ENCODE assay signal across 19 mouse cellular contexts in the genomic region with DNA sequence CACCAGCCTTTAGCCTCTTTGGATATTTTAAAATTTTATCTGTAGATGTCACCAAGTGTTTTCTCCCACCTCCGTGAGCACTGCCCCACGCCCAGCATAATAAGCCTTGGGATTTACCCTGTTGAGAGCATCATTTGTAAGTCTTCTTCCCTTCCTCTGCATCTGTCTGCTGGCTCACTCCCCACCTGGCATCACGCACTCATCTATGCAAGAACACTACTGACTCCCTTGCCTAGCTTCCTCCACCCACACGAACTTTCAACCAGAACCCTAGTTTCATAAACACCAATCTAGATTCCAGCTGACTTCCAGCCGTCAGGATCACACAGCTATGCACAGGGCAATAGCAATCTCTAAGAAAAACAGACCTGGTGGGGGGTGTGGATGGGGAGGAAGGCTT.
"Had no signal": no experiment of that assay in that cellular context is flagged by ENCODE, and none has a peak within 500 bp of the region (broad histone marks: within the 10 kb centered on the region; RNA-seq: fewer than 3 reads in every experiment).

No protein-coding gene starts in this region.

- H3K36me3 ChIP-seq: limb, embryonic 10.5 days; limb, embryonic 13.5 days; liver, embryonic 12.5 days; liver, embryonic 15.5 days; lung, embryonic 15.5 days had no signal

- H3K4me1 ChIP-seq: limb, embryonic 10.5 days; limb, embryonic 13.5 days; liver, embryonic 12.5 days; liver, embryonic 15.5 days; lung, embryonic 15.5 days had no signal

- H3K9ac ChIP-seq: limb, embryonic 13.5 days; liver, embryonic 12.5 days; liver, embryonic 15.5 days; lung, embryonic 15.5 days had no signal

- H3K9me3 ChIP-seq: limb, embryonic 10.5 days; limb, embryonic 13.5 days; liver, embryonic 12.5 days; liver, embryonic 15.5 days; lung, embryonic 15.5 days had no signal

- H3K27ac ChIP-seq: limb, embryonic 10.5 days; limb, embryonic 13.5 days; liver, embryonic 12.5 days; liver, embryonic 15.5 days; lung, embryonic 15.5 days had no signal

- DNase-seq: kidney, adult 18-20 months; kidney, adult 9 months; kidney, postnatal 25 days; layer of hippocampus, adult 9-11 months; layer of hippocampus, postnatal 36 days; liver; lung, adult 18-20 months; lung, postnatal 14 days; lung, postnatal 4 days; midbrain, embryonic 14.5 days; thymus, adult 18-20 months; thymus, postnatal 36 days had no signal

- H3K27me3 ChIP-seq: limb, embryonic 13.5 days; liver, embryonic 12.5 days; liver, embryonic 15.5 days; lung, embryonic 15.5 days had no signal

- H3K4me3 ChIP-seq: limb, embryonic 10.5 days; limb, embryonic 13.5 days; liver, embryonic 12.5 days; liver, embryonic 15.5 days; lung, embryonic 15.5 days had no signal

- ATAC-seq: intestine, embryonic 16.5 days; liver, embryonic 12.5 days had no signal

- H3K4me2 ChIP-seq: limb, embryonic 13.5 days; liver, embryonic 12.5 days; liver, embryonic 15.5 days; lung, embryonic 15.5 days; midbrain, embryonic 11.5 days had no signal
